Mouse (Mus musculus) mouse trophoblast stem cell (cell line): Measurements from ENCODE around the gene Setd1a.

Source experiments
- in situ Hi-C, 2 experiments: fragments of 300-500 bp; cut with MseI, MboI; formaldehyde crosslinking; loops; 2 replicates in 1 of 2; 3 replicates in 1 of 2; pipeline ENCODE4 v1.15.1; 2025

Setd1a gene

GRCm38 (mm10) chr7:127799738-127800137, 23.3 kb downstream of the Setd1a start:
- in situ Hi-C loops, result no loop called here

GRCm38 (mm10) chr7:127800435-127801009, 24.1 kb downstream of the Setd1a start, which contains the start of gene Hsd3b7:
Gene Hsd3b7 (plus strand): TSS chr7:127800604.
- in situ Hi-C loops, result no loop called here

GRCm38 (mm10) chr7:127801010-127801621, 24.6 kb downstream of the Setd1a start:
- in situ Hi-C loops, result no loop called here

- in situ Hi-C loops, result no loop called here
Observed at GRCm38 (mm10) chr7:127802313-127802712, 25.8 kb downstream of the Setd1a start.

- in situ Hi-C loops, result no loop called here
Observed at GRCm38 (mm10) chr7:127808821-127809220, 32.4 kb downstream of the Setd1a start.

- in situ Hi-C loops, result no loop called here
Observed at GRCm38 (mm10) chr7:127809846-127810245, 33.4 kb downstream of the Setd1a start.

GRCm38 (mm10) chr7:127810650-127811049, 34.2 kb downstream of the Setd1a start:
- in situ Hi-C loops, result no loop called here

GRCm38 (mm10) chr7:127811240-127811639, 34.8 kb downstream of the Setd1a start:
- in situ Hi-C loops, result no loop called here

GRCm38 (mm10) chr7:127812292-127812691, 35.8 kb downstream of the Setd1a start:
- in situ Hi-C loops, result no loop called here

GRCm38 (mm10) chr7:127813821-127814220, 37.4 kb downstream of the Setd1a start:
- in situ Hi-C loops, result no loop called here

GRCm38 (mm10) chr7:127814241-127814921, 37.9 kb downstream of the Setd1a start:
- in situ Hi-C loops, result no loop called here

- in situ Hi-C loops, result no loop called here
Observed at GRCm38 (mm10) chr7:127815116-127815665, 38.7 kb downstream of the Setd1a start.

- in situ Hi-C loops, result no loop called here
Observed at GRCm38 (mm10) chr7:127815954-127816821, 39.7 kb downstream of the Setd1a start.

- in situ Hi-C loops, result no loop called here
Observed at GRCm38 (mm10) chr7:127817053-127817452, 40.6 kb downstream of the Setd1a start.

GRCm38 (mm10) chr7:127817776-127818175, 41.3 kb downstream of the Setd1a start:
- in situ Hi-C loops, result no loop called here

- in situ Hi-C loops, result no loop called here
Observed at GRCm38 (mm10) chr7:127820836-127821509, 44.5 kb downstream of the Setd1a start.

GRCm38 (mm10) chr7:127822494-127822893, 46.0 kb downstream of the Setd1a start:
- in situ Hi-C loops, result no loop called here

- in situ Hi-C loops, result no loop called here
Observed at GRCm38 (mm10) chr7:127823236-127824171, 47.0 kb downstream of the Setd1a start.

- in situ Hi-C loops, result no loop called here
Observed at GRCm38 (mm10) chr7:127824176-127824871, 47.9 kb downstream of the Setd1a start, which contains the start of the genes Stx4a and Stx1b. Gene Stx4a (plus strand): TSS chr7:127824294. Gene Stx1b (minus strand): TSS chr7:127824549.
